Mouse (Mus musculus): ENCODE data around the gene Il1rap. TPM values are rescaled to one million over a fixed set of nuclear protein-coding genes. Genes with fewer than 3 reads are reported as not detected.

Il1rap gene
- polyA plus RNA-seq (2012; ENCODE audit: insufficient read depth, insufficient read length, low replicate concordance, missing spikeins) = not detected in 2 replicates

GRCm38 (mm10) chr16:26581048-26581912 lies at the start of gene Il1rap:
Gene Il1rap, plus strand, starts transcription at chr16:26581704.
- peaks cover 7% of the 10 kb centered on the region; the same call in 1 of the 2 replicates for H3K4me1 ChIP-seq (ENCODE audit: control insufficient read depth, insufficient read depth, low read length)
- no peak within 1 kb of the TSS for H3K27ac ChIP-seq (ENCODE audit: insufficient read depth, low read depth, low read length)
- TF ChIP-seq POLR2A (IDR thresholded peaks at IDR 0.05; ENCODE audit: insufficient read depth, low read depth, low read length) (peak; percentile 55), CTCF (IDR thresholded peaks at IDR 0.05; ENCODE audit: insufficient read depth, low read depth, low read length) (no peak)
- 2% methylated on average over 51 of the region's 51 CpGs for WGBS
- H3K4me3 ChIP-seq (ENCODE audit: insufficient read depth, low read depth, low read length) = peak within 1 kb of the TSS; percentile 54

- H3K27ac ChIP-seq (ENCODE audit: insufficient read depth, low read depth, low read length) = no peak overlapping the region
- no peaks in the 10 kb centered on the region for H3K4me1 ChIP-seq (ENCODE audit: control insufficient read depth, insufficient read depth, low read length)
- no peak overlapping the region for H3K4me3 ChIP-seq (ENCODE audit: insufficient read depth, low read depth, low read length)
- WGBS = 75% methylated on average over 1 of the region's 1 CpGs
- no peak for TF ChIP-seq CTCF (IDR thresholded peaks at IDR 0.05; ENCODE audit: insufficient read depth, low read depth, low read length)
- TF ChIP-seq POLR2A (IDR thresholded peaks at IDR 0.05; ENCODE audit: insufficient read depth, low read depth, low read length) = no peak
Observed at GRCm38 (mm10) chr16:26532287-26532686, 49.2 kb upstream of the Il1rap start.

- Histone ChIP-seq H3K4me3 (ENCODE audit: insufficient read depth, low read depth, low read length) (no peak overlapping the region), H3K27ac (ENCODE audit: insufficient read depth, low read depth, low read length) (no peak overlapping the region), H3K4me1 (ENCODE audit: control insufficient read depth, insufficient read depth, low read length) (no peaks in the 10 kb centered on the region)
- 28% methylated on average over 7 of the region's 7 CpGs for WGBS
- TF ChIP-seq CTCF (IDR thresholded peaks at IDR 0.05; ENCODE audit: insufficient read depth, low read depth, low read length) = no peak
- no peak for TF ChIP-seq POLR2A (IDR thresholded peaks at IDR 0.05; ENCODE audit: insufficient read depth, low read depth, low read length)
Observed at GRCm38 (mm10) chr16:26546170-26546878, 35.2 kb upstream of the Il1rap start.

DNA sequence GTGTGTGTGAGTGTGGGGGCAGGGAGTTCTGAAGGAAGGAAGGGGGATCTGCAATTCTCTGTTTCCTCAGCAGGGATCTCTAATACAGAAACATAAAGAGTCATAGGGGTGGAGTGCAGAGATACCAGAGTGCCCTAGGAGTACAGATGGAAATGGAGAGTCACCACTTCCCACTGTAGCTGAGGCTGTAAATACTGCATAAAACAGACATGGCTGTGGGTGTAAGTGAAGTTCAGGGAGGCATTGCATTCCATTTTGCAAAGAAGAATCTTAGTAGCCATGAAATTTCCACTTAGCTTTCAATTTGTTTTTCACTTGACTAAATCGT lies 34.7 kb upstream of the Il1rap start:
- Histone ChIP-seq H3K27ac (ENCODE audit: insufficient read depth, low read depth, low read length) (no peak overlapping the region), H3K4me3 (ENCODE audit: insufficient read depth, low read depth, low read length) (no peak overlapping the region), H3K4me1 (ENCODE audit: control insufficient read depth, insufficient read depth, low read length) (no peaks in the 10 kb centered on the region)
- TF ChIP-seq CTCF (IDR thresholded peaks at IDR 0.05; ENCODE audit: insufficient read depth, low read depth, low read length) (no peak), POLR2A (IDR thresholded peaks at IDR 0.05; ENCODE audit: insufficient read depth, low read depth, low read length) (no peak)
- 71% methylated on average over 1 of the region's 1 CpGs for WGBS

DNA sequence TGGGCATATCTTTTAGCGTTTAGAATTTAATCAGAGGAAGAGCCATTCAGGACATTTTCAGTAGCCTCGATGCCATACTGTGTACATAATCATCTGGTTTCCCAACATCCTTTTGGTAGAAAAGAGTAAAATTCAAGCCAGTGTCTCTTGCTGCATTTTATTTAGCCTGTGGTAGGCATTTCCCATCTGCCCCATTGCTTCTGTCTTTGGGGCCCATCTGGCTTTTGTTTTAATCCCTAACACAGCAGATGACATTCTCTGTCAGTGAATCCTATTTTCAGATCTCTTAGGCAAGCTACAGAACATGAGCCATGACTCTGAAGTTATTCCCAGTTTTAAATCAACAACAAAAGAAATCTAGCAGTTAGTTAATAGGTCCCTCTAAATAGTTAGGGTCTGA lies 32.3 kb upstream of the Il1rap start:
- no peak for TF ChIP-seq CTCF (IDR thresholded peaks at IDR 0.05; ENCODE audit: insufficient read depth, low read depth, low read length)
- no peak for TF ChIP-seq POLR2A (IDR thresholded peaks at IDR 0.05; ENCODE audit: insufficient read depth, low read depth, low read length)
- Histone ChIP-seq H3K27ac (ENCODE audit: insufficient read depth, low read depth, low read length) (no peak overlapping the region), H3K4me3 (ENCODE audit: insufficient read depth, low read depth, low read length) (no peak overlapping the region), H3K4me1 (ENCODE audit: control insufficient read depth, insufficient read depth, low read length) (no peaks in the 10 kb centered on the region)
- WGBS = 46% methylated on average over 2 of the region's 2 CpGs

- H3K4me1 ChIP-seq (ENCODE audit: control insufficient read depth, insufficient read depth, low read length) = no peaks in the 10 kb centered on the region
- 95% methylated on average over 3 of the region's 3 CpGs for WGBS
- H3K4me3 ChIP-seq (ENCODE audit: insufficient read depth, low read depth, low read length) = no peak overlapping the region
- no peak for TF ChIP-seq CTCF (IDR thresholded peaks at IDR 0.05; ENCODE audit: insufficient read depth, low read depth, low read length)
- TF ChIP-seq POLR2A (IDR thresholded peaks at IDR 0.05; ENCODE audit: insufficient read depth, low read depth, low read length) = no peak
- H3K27ac ChIP-seq (ENCODE audit: insufficient read depth, low read depth, low read length) = no peak overlapping the region
Observed at GRCm38 (mm10) chr16:26552234-26552633, 29.3 kb upstream of the Il1rap start.

- TF ChIP-seq CTCF (IDR thresholded peaks at IDR 0.05; ENCODE audit: insufficient read depth, low read depth, low read length) (no peak), POLR2A (IDR thresholded peaks at IDR 0.05; ENCODE audit: insufficient read depth, low read depth, low read length) (no peak)
- no peak overlapping the region for H3K27ac ChIP-seq (ENCODE audit: insufficient read depth, low read depth, low read length)
- WGBS = 96% methylated on average over 1 of the region's 1 CpGs
- no peak overlapping the region for H3K4me3 ChIP-seq (ENCODE audit: insufficient read depth, low read depth, low read length)
- H3K4me1 ChIP-seq (ENCODE audit: control insufficient read depth, insufficient read depth, low read length) = no peaks in the 10 kb centered on the region
Observed at GRCm38 (mm10) chr16:26558797-26559196, 22.7 kb upstream of the Il1rap start.

- WGBS = 31% methylated on average over 2 of the region's 2 CpGs
- TF ChIP-seq CTCF (IDR thresholded peaks at IDR 0.05; ENCODE audit: insufficient read depth, low read depth, low read length) (no peak), POLR2A (IDR thresholded peaks at IDR 0.05; ENCODE audit: insufficient read depth, low read depth, low read length) (no peak)
- no peaks in the 10 kb centered on the region for H3K4me1 ChIP-seq (ENCODE audit: control insufficient read depth, insufficient read depth, low read length)
- H3K4me3 ChIP-seq (ENCODE audit: insufficient read depth, low read depth, low read length) = no peak overlapping the region
- no peak overlapping the region for H3K27ac ChIP-seq (ENCODE audit: insufficient read depth, low read depth, low read length)
Observed at GRCm38 (mm10) chr16:26561743-26562142, 19.8 kb upstream of the Il1rap start.

DNA sequence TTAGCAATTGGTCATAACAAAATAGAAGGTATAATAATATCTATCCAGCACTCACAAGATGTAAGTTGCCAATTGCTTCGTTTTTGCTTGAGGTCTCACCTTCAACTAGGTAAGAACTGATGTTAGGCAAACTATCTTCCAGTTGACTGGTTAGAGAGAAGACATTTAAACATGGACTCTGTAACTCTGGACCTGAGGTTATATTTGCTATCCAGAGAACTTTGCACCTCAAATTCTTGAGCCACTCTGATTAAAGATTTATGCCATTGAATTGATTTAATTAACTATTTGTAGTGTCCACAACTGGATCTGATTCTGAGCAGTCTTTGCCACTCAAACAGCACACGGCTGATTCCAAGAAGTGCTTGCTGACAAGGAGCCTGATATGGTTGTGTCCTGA lies 18.7 kb upstream of the Il1rap start:
- Histone ChIP-seq H3K4me3 (ENCODE audit: insufficient read depth, low read depth, low read length) (no peak overlapping the region), H3K27ac (ENCODE audit: insufficient read depth, low read depth, low read length) (no peak overlapping the region), H3K4me1 (ENCODE audit: control insufficient read depth, insufficient read depth, low read length) (no peaks in the 10 kb centered on the region)
- WGBS = 85% methylated on average over 2 of the region's 2 CpGs
- TF ChIP-seq POLR2A (IDR thresholded peaks at IDR 0.05; ENCODE audit: insufficient read depth, low read depth, low read length) (no peak), CTCF (IDR thresholded peaks at IDR 0.05; ENCODE audit: insufficient read depth, low read depth, low read length) (no peak)

All from olfactory bulb, adult 2 months (tissue).